Mouse (Mus musculus): ENCODE measurements at regions not wholly inside any gene's neighbourhood (a gene's known extent, or its start where the extent isn't known, plus 50 kb on each side); places are given as distances from the start of the nearest gene placed in this dataset.

DNA sequence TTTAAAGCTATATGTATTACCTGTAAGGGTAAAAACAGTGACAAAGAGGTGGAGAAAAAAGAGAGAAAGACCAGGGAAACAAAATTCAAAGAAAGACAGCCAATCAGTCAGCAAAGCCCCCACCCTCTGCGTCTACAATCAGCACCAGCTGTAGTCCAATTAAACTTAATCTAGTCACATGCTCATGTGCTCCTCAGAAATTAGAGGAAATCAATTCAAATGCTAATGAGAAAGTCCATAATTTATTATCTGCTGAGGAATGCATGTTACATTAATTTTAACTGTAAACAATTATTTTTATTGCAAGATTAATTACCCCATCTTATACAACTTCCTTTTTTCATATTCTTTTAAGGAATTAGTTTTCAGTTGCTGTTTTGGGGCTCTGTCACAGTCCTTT is 216.4 kb upstream of the Hnrnpa3 start:
- TF ChIP-seq CTCF (IDR thresholded peaks at IDR 0.05; ENCODE audit: extremely low read depth, insufficient read depth, low read length) = no peak
- no peak for TF ChIP-seq POLR2A (IDR thresholded peaks at IDR 0.05; ENCODE audit: extremely low read depth, insufficient read depth, low read length)
